Mouse (Mus musculus) spleen, postnatal 14 days (tissue): ENCODE data around the gene Med13l.

Experiments
- DNase-seq, 2 experiments: peaks; one replicate each; pipeline ENCODE4 v3.0.0; 2021 to 2022; ENCODE audit warnings: low spot score in 2 of 2

Med13l gene

GRCm38 (mm10) chr5:118658256-118658837, 97.9 kb downstream of the Med13l start:
- no peak for DNase-seq

DNA sequence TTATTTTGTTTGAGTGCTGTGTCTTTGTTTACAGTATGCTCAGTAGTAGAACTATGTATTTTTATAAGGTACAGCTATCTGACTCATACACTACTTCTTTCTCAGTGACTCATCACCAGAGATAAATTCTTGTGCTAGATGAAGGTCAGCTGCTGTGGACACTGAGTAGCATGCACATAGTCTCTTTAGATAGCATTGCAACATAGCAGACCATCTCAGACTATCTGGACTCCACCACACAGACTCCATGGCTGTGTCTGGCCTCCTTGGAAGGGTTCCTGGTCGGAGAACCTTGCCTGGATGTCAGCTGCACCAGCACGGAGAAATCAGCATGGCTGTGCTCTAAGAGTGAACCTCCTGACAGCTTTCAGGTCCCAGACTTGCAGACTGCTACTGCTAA, 99.2 kb downstream of the Med13l start:
- DNase-seq = no peak

- DNase-seq = no peak
Measured at GRCm38 (mm10) chr5:118661751-118662150, 101.3 kb downstream of the Med13l start.

DNA sequence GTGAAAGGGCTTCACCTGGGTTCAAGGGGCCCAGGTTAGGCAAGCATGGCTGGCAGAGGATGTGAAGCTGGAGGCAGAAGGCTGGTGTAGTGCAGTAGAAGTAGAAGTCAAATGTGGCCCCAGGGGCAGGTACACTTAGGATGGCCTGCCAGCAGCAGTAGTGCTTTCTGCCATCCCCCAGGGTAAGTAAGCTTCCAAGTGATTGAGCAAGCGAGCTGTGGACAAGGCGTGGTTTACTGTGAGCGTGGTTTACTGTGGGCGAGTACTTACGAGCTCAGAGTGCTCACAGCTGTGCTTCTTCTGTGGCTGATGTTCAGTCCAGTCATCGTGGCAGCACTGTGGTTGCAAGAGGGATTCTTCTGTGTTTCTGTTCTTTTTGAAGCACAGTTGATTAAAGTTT, 103.5 kb downstream of the Med13l start:
- DNase-seq = no peak

- no peak for DNase-seq
Measured at GRCm38 (mm10) chr5:118665023-118665422, 104.5 kb downstream of the Med13l start.

DNA sequence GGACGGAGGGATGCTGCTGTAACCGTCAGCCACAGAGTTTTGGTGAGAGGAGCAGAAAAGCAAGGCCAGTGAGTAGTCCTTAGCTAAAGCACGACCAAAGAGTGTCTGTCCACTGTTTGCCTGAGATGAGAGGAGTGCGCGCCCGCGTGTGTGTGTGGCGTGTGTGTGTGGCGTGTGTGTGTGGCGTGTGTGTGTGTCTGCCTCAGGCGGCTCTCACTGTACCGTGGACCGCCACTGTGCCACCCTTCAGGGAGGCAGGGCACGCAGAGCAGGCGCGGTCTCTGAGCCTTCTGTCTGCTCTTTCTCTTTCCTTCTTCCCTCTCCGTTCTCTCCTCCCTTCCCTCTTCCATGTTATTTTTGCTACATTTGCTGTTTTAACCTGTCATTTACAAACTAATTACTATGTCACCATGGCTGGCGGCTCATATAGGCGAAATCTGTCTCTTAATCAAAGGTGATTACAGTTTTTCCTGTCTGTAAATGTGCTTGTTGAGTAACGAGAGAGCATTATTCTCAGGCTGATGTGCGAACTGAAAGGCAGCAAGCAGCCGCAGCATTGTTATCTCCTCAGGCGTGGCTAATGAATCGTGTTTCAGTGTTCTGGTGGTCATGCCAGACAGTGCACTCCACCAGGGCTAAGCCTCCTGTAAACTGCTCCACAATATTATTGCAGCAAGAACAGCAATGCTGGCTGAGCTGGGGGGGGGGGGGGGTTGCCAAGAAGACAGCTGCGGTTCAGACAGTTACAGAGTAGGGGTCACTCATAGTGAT, 106.1 kb downstream of the Med13l start:
- no peak for DNase-seq

- DNase-seq = no peak
Measured at GRCm38 (mm10) chr5:118667863-118668262, 107.4 kb downstream of the Med13l start.

DNA sequence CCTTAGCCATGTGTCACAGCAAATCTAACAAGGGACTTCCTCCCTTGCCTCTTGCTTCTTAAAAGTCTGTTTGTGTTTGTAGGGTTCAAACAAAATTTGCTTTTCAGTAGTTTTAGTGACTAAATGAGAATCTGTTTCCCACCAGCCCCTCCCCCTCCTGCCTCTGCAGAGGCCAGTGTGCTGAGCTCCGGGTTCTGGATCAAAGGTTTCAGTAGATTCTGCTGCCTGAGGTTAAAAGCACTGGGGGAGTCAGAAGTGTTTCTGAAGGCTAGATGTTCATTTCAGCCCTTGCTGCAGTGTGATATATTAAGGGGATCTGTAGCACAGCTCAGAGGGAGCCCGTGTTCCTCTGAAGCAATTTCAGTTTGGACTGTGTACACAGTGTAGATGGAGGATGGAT, 108.5 kb downstream of the Med13l start:
- no peak for DNase-seq

DNA sequence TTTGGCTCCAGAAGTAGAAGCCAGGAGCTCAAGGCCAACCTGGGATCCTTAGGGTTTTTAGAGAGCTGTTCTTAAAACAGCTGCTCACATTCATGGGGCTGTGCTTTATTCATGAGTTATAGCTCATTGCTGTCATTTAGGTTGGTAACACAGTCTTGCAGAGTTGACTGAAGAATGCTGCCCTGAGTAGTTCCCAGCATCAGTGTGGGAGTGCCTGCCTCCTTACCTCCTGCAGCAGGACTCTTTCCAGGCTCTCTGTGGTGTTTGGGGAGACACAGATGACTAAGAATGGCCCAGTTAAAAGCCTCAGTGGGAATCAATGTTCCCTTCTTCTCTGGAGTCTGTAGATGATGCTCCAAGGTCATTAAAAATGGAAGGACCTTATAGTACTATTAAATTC, 111.6 kb downstream of the Med13l start:
- no peak for DNase-seq

GRCm38 (mm10) chr5:118673859-118674258, 113.4 kb downstream of the Med13l start:
- DNase-seq = no peak

GRCm38 (mm10) chr5:118674321-118674720, 113.8 kb downstream of the Med13l start:
- no peak for DNase-seq

DNA sequence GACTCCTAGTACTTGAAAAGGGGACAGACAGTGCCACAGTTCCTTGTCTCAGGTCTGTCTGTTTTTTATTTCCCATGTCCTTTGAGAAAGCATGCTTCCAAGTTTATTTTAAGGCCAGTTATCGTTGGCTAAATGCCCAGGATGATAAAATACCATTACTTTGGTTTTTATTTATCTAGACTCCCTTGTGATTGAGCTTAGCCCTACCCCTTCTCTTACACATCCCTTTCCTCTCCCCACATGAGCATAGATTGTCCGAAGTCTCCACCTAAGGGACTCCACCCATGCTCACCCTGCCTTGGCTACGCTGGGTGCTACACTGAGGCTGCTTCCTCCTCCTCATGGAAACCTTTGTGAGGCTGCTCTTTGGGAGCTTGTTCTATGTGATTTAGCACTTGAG, 115.2 kb downstream of the Med13l start:
- no peak for DNase-seq

DNA sequence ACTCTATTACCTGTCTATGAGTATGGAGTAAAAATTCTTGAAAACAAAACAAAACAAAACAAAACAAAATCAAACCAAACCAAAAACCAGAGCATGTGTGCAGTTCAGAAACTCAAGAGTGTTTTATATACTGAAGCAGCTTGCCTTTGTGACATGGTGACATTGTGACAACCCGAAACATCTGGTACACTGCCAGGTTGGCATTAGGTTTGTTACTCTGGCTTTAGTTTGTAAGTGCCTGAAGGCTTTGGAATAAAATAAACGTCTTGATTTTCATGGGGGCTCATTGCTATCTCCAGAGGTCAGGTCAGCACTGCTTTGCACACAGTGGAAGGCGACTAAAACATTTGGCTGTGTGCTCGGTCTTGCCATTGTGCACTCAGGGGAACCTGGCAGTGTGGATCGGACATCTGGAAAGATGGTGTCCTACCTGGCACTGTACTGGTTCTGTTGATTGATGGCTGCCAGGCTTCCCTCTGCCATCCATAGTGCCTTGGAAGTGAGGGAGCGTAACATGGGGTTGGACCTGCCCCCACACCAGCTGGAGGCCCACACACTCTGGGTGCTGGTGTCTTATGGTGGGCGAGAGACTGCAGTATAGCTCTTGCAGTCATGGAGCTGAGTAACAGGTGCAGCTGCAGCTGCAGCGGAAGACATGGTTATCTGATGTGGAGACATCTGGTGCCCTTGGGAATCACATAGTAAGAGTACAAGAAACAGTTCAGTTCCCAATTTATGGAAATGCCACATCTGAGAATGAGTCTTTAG, 115.9 kb downstream of the Med13l start:
- DNase-seq = no peak

- no peak for DNase-seq
Measured at GRCm38 (mm10) chr5:118679283-118679835, 118.9 kb downstream of the Med13l start.

DNA sequence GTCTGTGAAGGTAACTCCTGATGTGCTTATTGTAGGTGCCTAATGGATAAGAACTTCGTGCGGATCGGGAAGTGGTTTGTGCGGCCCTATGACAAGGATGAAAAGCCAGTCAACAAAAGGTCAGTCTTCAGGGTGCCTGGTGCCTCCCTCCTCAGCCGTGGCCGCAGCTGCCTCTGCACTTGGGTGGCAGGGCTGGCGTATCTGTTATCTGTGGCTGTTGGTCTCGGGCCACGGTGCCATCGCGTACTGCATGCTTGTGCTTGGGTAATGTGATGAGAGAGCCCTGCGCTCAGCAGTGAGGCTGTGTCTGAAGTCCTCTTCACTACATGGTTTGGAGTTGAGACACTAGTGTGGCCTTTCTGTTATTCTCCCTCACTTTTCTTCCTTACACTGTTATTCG, 120.4 kb downstream of the Med13l start:
- DNase-seq = no peak

- peak in 1 of 2 experiments; percentile 23 for DNase-seq
Measured at GRCm38 (mm10) chr5:118682007-118682406, 121.5 kb downstream of the Med13l start.

GRCm38 (mm10) chr5:118685145-118685544, 124.7 kb downstream of the Med13l start:
- no peak for DNase-seq

DNA sequence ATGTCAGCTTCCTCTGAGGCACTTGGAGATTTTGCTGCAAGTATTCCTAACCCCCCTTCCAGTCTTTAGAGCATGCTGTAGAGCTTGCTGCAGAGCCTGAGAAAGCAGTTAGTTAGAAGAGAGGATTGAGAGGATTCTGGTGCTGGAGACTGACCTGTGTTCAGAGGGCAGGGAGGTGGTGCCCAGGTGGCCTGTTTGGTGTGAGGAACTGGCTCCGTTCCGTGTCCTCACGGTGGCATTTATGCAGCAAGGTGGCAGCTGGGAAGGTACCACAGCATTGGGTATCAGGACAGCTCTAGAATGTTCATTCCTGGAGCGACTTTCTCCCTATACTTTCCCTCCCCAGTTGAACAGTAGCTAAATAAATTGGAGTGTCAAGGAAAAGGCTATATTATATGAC, 125.5 kb downstream of the Med13l start:
- no peak for DNase-seq

DNA sequence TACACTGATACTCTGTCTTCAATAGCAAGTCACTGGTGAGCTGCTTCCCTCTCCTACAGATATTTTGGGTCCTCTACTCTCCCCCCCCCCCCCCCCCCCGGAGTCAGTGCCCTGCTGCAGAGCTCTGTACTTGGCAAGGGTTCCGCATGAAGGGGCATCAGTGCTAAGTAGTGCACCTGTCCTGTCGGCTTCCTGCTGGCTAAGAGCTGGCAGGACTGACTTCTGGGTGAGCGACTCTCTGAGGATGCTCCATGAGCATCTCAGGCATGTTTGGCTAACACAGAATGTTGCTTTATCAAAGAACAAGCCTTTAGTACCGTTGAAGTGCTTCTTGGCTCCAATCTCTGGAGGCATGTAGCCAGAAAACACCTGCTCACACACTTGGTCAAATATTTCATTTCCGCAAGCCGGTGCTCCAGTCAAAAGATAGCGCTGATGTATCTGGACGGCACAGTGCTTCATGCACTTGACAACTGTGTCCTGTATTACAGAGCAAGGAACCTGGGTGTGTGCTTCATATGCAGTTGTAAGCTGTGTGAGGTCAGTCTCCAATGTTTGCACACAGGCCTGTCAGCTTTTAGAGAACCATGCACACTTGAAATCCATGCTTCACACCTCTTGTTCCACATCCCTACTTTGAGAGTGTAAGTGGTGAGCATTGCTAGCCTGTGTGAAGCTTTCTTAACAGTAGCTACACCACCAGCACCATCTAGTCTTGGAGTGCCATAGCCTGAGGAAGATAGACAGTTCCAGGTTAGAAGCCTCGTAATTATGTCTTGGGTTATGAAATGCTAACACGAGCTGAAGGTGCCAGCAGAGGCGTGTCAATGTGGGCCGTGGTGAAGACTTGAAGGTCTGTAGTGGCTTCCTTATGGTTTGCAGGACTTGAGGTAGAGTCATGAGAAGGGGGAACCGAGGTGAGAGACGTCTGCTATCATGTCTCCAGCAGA, 128.7 kb downstream of the Med13l start:
- DNase-seq = no peak

DNA sequence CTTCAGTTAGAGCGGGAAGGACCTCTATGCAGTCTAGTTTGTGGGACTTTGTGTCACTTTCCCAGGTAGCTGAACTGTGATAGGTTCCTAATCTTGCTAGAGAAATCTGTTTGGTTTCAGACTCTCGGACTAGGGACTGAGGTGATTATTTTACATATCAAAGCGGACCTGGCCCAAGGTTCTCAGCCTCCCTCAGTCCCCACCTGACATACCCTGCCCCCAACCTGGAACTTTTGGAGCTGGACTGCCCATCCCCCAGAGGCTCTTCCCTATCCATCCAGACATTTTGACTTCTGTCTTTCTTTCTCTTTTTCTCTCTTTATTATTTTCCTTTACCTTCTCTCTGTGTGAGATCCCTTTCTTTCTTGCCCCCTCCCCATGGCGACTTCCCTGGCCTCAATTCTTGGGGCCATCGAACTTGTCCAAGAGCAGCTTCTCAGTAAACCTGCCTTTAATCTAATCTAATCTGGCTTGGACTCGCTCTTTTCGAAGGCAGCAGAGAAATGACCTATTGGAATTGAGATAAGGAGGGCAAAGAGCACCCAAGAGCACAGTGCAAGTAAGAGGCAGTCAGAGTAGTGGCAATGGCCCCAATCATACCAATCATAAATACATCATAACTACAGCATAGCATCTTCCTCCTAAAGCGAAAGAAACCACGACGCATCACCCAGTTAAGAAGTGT, 130.7 kb downstream of the Med13l start:
- DNase-seq = no peak

DNA sequence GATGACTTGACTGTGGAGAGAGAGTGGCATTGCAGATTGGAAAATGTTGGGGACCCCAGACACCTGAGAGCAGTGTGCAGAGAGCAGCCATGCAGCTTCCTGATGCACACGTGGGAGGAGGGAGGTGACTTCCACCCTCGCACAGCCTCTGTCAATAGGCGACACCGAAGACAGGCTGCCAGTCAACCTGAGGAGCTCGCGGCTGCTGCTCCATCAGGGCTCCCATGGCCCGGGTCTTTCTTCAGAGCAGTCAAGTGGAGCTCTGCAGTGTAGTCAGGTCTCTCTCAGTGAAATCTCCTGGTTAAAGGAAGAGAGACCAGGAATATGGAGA, 131.2 kb downstream of the Med13l start:
- DNase-seq = no peak
